Comparison of ENCODE assay signal across 13 mouse cellular contexts in the genomic region with DNA sequence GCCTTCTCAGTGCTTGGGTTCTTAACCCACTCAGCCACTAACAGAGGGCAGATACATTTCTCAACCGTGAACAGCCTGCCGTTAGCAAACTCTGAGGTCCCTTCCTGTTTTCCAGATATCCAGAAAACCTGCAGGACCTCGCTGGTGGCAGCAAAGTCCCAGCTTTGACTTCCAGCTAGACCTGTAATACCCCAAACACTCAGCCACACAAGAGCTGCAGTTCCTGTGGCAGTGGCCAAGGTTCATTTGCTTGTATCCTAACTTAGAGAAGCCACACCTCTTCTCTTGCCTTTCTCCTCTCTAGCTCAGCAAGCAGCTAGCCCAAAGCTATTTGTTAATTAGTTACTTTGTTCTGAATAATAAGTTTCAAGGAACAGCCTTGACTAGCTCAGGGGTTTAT. TPM values are rescaled to one million over a fixed set of nuclear protein-coding genes. Genes with fewer than 3 reads are reported as not detected.
DNase-seq lines count a peak whose midpoint lies in the region; ATAC-seq and TF ChIP-seq lines count a peak whose summit lies in the region.
"Had no signal": no experiment of that assay in that cellular context is flagged by ENCODE, and none has a peak within 500 bp of the region (broad histone marks: within the 10 kb centered on the region; RNA-seq: fewer than 3 reads in every experiment).

No protein-coding gene starts in this region.

- H3ac ChIP-seq in myocyte (ENCODE audit: control insufficient read depth, insufficient read length) = no peak overlapping the region

- H3K9ac ChIP-seq in heart, adult 2 months (ENCODE audit: low read depth, low read length) = peak overlapping the region; percentile 5
- no peak overlapping the region for H3K9ac ChIP-seq in heart, embryonic 11.5 days (ENCODE audit: low read depth, low read length)
- H3K9ac ChIP-seq in intestine, embryonic 15.5 days = no peak overlapping the region
- H3K9ac ChIP-seq: limb, embryonic 13.5 days; neural tube, embryonic 12.5 days had no signal

- peak overlapping the region; percentile 65 for H3K27ac ChIP-seq in heart, adult 2 months
- H3K27ac ChIP-seq in heart, embryonic 11.5 days (ENCODE audit: low read depth, low read length) = no peak overlapping the region
- H3K27ac ChIP-seq in intestine, embryonic 15.5 days = peak overlapping the region; percentile 33; the same call in 1 of the 2 replicates
- H3K27ac ChIP-seq: hindbrain, embryonic 10.5 days; limb, embryonic 13.5 days; midbrain, embryonic 10.5 days; neural tube, embryonic 12.5 days had no signal

- H3K27me3 ChIP-seq in heart, adult 2 months (ENCODE audit: control insufficient read depth, insufficient read depth, low read length) = no peaks in the 10 kb centered on the region
- H3K27me3 ChIP-seq in heart, embryonic 11.5 days (ENCODE audit: control insufficient read depth, insufficient read depth, low read length) = no peaks in the 10 kb centered on the region
- no peaks in the 10 kb centered on the region for H3K27me3 ChIP-seq in intestine, embryonic 15.5 days (replicated peaks)
- H3K27me3 ChIP-seq in myocyte (ENCODE audit: control insufficient read depth, insufficient read depth, insufficient read length) = no peaks in the 10 kb centered on the region
- H3K27me3 ChIP-seq: limb, embryonic 13.5 days; neural tube, embryonic 12.5 days had no signal

- TF ChIP-seq EP300 in heart, adult 2 months (IDR thresholded peaks at IDR 0.05; ENCODE audit: insufficient read depth, low read depth, low read length) = no peak

- no peak overlapping the region for H3K4me2 ChIP-seq in heart, embryonic 11.5 days
- peak overlapping the region; percentile 18 for H3K4me2 ChIP-seq in intestine, embryonic 15.5 days (replicated peaks)
- H3K4me2 ChIP-seq in myocyte (ENCODE audit: low read depth) = peak overlapping the region; percentile 51
- H3K4me2 ChIP-seq: limb, embryonic 13.5 days; neural tube, embryonic 12.5 days had no signal

- H3K4me3 ChIP-seq in heart, adult 2 months = no peak overlapping the region
- no peak overlapping the region for H3K4me3 ChIP-seq in heart, embryonic 11.5 days (ENCODE audit: low read depth, low read length)
- no peak overlapping the region for H3K4me3 ChIP-seq in intestine, embryonic 15.5 days (replicated peaks)
- H3K4me3 ChIP-seq in myocyte = no peak overlapping the region
- H3K4me3 ChIP-seq: hindbrain, embryonic 10.5 days; limb, embryonic 13.5 days; midbrain, embryonic 10.5 days; neural tube, embryonic 12.5 days had no signal

- peaks cover 9% of the 10 kb centered on the region; the same call in 1 of the 2 replicates for H3K36me3 ChIP-seq in heart, adult 2 months (ENCODE audit: control insufficient read depth, insufficient read depth, low read length)
- no peaks in the 10 kb centered on the region for H3K36me3 ChIP-seq in heart, embryonic 11.5 days (ENCODE audit: control insufficient read depth, insufficient read depth, low read length)
- no peaks in the 10 kb centered on the region for H3K36me3 ChIP-seq in intestine, embryonic 15.5 days
- no peaks in the 10 kb centered on the region for H3K36me3 ChIP-seq in myocyte (ENCODE audit: control insufficient read depth, insufficient read depth)
- H3K36me3 ChIP-seq: hindbrain, embryonic 10.5 days; limb, embryonic 13.5 days; midbrain, embryonic 10.5 days; neural tube, embryonic 12.5 days had no signal

- TF ChIP-seq CTCF in heart, adult 2 months (IDR thresholded peaks at IDR 0.05) = no peak

- intact Hi-C loops in heart, adult 2 months (cut with DNase I) = no loop called here

- peaks cover 17% of the 10 kb centered on the region for H3K4me1 ChIP-seq in heart, adult 2 months (ENCODE audit: control insufficient read depth, insufficient read depth, low read length)
- peaks cover 25% of the 10 kb centered on the region for H3K4me1 ChIP-seq in heart, embryonic 11.5 days (ENCODE audit: control insufficient read depth, insufficient read depth, low read length)
- H3K4me1 ChIP-seq in intestine, embryonic 15.5 days (replicated peaks) = peaks cover 39% of the 10 kb centered on the region
- H3K4me1 ChIP-seq: neural tube, embryonic 12.5 days had no signal

- H3K79me2 ChIP-seq in heart, adult 2 months (replicated peaks; ENCODE audit: control insufficient read depth, insufficient read depth, low read length) = no peaks in the 10 kb centered on the region
- no peaks in the 10 kb centered on the region for H3K79me2 ChIP-seq in myocyte (ENCODE audit: control insufficient read depth, insufficient read depth)

- ATAC-seq in heart, embryonic 11.5 days (replicated peaks; ENCODE audit: insufficient number of reproducible peaks, low FRiP score, low TSS enrichment) = no peak
- ATAC-seq in intestine, embryonic 15.5 days = peak; percentile 61

- peak in 1 of 2 experiments; percentile 24 for DNase-seq in heart, adult 2 months
- DNase-seq in kidney, postnatal 14 days = peak; percentile 77
- no peak for DNase-seq in testis, postnatal 14 days (ENCODE audit: low spot score)
- no peak for DNase-seq in thymus, postnatal 10 days (ENCODE audit: low spot score in 2 of 2)
- DNase-seq in layer of hippocampus, postnatal 14 days (ENCODE audit: low spot score in 2 of 2) = no peak
- DNase-seq: B cell, adult 2 months had no signal

- no peak for TF ChIP-seq POLR2A in heart, adult 2 months (IDR thresholded peaks at IDR 0.05; ENCODE audit: insufficient read depth, low read depth, low read length)
- no peak for TF ChIP-seq POLR2A in myocyte (IDR thresholded peaks at IDR 0.05; ENCODE audit: insufficient read length, low read depth)

- 7% methylated on average over 3 of the region's 3 CpGs for WGBS in heart, adult 2 months
- 34% methylated on average over 3 of the region's 3 CpGs for WGBS in heart, embryonic 11.5 days (ENCODE audit: insufficient replicate concordance)
- 32% methylated on average over 3 of the region's 3 CpGs for WGBS in intestine, embryonic 15.5 days

- no peaks in the 10 kb centered on the region for H3K9me3 ChIP-seq in heart, embryonic 11.5 days (replicated peaks; ENCODE audit: control insufficient read depth, low read length)
- H3K9me3 ChIP-seq in intestine, embryonic 15.5 days = no peaks in the 10 kb centered on the region
- H3K9me3 ChIP-seq: hindbrain, embryonic 10.5 days; limb, embryonic 13.5 days; midbrain, embryonic 10.5 days; neural tube, embryonic 12.5 days had no signal

TF ChIP-seq in myocyte, 11 proteins besides CTCF, POLR2A, EP300 and RAD21:
- TF ChIP-seq MYOD1 (IDR thresholded peaks at IDR 0.05; ENCODE audit: control insufficient read depth in 1 of 3, insufficient read length in 2 of 3, low read depth in 2 of 3) = no peak
- TF ChIP-seq MAX (IDR thresholded peaks at IDR 0.05; ENCODE audit: low read depth) = no peak
- TF ChIP-seq REST (IDR thresholded peaks at IDR 0.05; ENCODE audit: insufficient read depth, insufficient read length) = no peak
- TF ChIP-seq POLR2AphosphoS2 (IDR thresholded peaks at IDR 0.05; ENCODE audit: insufficient read length, low read depth) = no peak
- TF ChIP-seq MYOG (IDR thresholded peaks at IDR 0.05; ENCODE audit: control insufficient read depth in 1 of 3, insufficient read depth in 1 of 3, insufficient read length in 2 of 3, low read depth in 2 of 3) = no peak

RNA-seq across cellular contexts. Expression of a gene that starts 16.2 kb away (rescaled TPM):
- total RNA-seq in heart, adult 2 months (2021) = 1 to 10 TPM; 3.5 to 6.1 TPM
- 4.8 and 5.2 TPM in 2 replicates for polyA plus RNA-seq in heart, adult 2 months (2012; rRNA removed)
- 3.8 and 4.4 TPM in 2 replicates for polyA plus RNA-seq in heart, embryonic 11.5 days (2014; fragmentation: Nextera tagmentation; extraction: Ambion mirVana)
- 171 and 172 TPM in 2 replicates for polyA plus RNA-seq in intestine, embryonic 15.5 days (2015; fragmentation: Nextera tagmentation; extraction: Ambion mirVana)
- 0.16 TPM for polyA plus RNA-seq in myocyte (2012; fragmentation: generic; extraction: Trizol)
- 1 to 10 TPM; 1.4 to 3.0 TPM for total RNA-seq in layer of hippocampus, postnatal 14 days (2021)

Comparison
In these comparisons a context has a peak if more than half of its experiments do, and no peak if none do; other contexts are left out.
1. RNA of a gene that starts 16.2 kb away (polyA plus RNA-seq): 171 to 172 TPM in intestine, embryonic 15.5 days; 4.8 to 5.2 TPM in heart, adult 2 months, 3.8 to 4.4 TPM in heart, embryonic 11.5 days and 0.16 TPM in myocyte (single experiment); every median in the first group is over 10 times any median in the second.